Mouse (Mus musculus) liver, embryonic 14.5 days (tissue): ENCODE data around the gene Rassf3.

Experiments used
- CTCF ChIP-seq: IDR thresholded peaks from 2 replicates; pipeline ENCODE4 v1.5.1; 2016; ENCODE audit warnings: antibody characterized with exemption, low read depth, control low read depth
- EP300 ChIP-seq: IDR thresholded peaks from 2 replicates; pipeline ENCODE4 v1.6.1; 2016; ENCODE audit warnings: antibody characterized with exemption, low read depth

DNA sequence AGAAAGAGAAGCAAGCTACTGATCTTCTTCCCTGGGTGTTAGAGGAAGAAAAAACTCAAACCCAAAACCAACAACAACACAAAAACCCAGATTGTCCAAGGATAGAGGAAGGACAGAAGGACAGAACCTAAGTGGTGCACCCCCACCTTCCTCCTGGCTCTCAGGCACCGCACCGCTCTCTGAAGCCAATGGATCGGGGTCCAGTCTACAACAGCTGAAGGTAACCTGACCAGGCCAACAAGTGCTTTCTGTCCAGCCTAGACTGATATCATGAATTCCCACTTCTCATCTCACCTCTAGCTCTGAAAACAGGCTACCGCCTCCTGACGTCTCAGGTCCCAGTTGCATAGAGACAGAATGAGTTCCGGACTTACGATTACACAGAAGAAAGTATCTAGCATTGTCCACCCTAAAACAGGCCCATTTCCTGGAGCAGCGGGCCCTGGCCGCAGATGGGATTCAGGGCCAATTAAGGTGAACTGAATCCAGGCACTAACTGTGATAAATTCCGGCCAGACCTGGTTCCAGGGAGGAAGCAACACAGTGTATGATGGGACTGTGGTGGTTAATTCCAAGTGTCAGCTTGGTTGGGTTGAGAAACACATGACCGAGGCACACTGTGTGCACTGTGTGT is 54.4 kb downstream of the Rassf3 start:
- TF ChIP-seq CTCF (no peak), EP300 (no peak)
